Mouse (Mus musculus) kidney, postnatal 4 days (tissue): ENCODE results near the gene Phykpl.
"Not testable (repeated sequence)": the region's sequence is repeated elsewhere in the genome, so short reads cannot be mapped to it uniquely, and the experiment has no call there.

Experiments used
- DNase-seq, 2 experiments: peaks; one replicate each; pipeline ENCODE4 v3.0.0; 2021; ENCODE audit warnings: mixed read lengths in 2 of 2

The Phykpl gene

GRCm38 (mm10) chr11:51586411-51586810 lies 1.9 kb downstream of the Phykpl start:
- peak in 1 of 2 experiments; percentile 31 for DNase-seq

GRCm38 (mm10) chr11:51587059-51587458 lies 2.5 kb downstream of the Phykpl start:
- no peak for DNase-seq

- no peak for DNase-seq
These were observed 4.3 kb downstream of the Phykpl start for GRCm38 (mm10) chr11:51588833-51589232.

GRCm38 (mm10) chr11:51590002-51590401 lies 5.4 kb downstream of the Phykpl start:
- DNase-seq = no peak

GRCm38 (mm10) chr11:51591168-51591567 lies 6.6 kb downstream of the Phykpl start:
- DNase-seq = peak in 1 of 2 experiments; percentile 36

GRCm38 (mm10) chr11:51591915-51592314 lies 7.4 kb downstream of the Phykpl start:
- DNase-seq = no peak

- no peak for DNase-seq
These were observed 8.8 kb downstream of the Phykpl start for GRCm38 (mm10) chr11:51593368-51593767.

GRCm38 (mm10) chr11:51593849-51594248 lies 9.3 kb downstream of the Phykpl start:
- DNase-seq = no peak

- DNase-seq = no peak
These were observed 10.3 kb downstream of the Phykpl start for GRCm38 (mm10) chr11:51594715-51595350.

GRCm38 (mm10) chr11:51595459-51596083 lies 11.0 kb downstream of the Phykpl start:
- DNase-seq = no peak

- DNase-seq = no peak
These were observed 13.0 kb downstream of the Phykpl start for GRCm38 (mm10) chr11:51597553-51597952.

- DNase-seq = no peak
These were observed 17.7 kb downstream of the Phykpl start for GRCm38 (mm10) chr11:51602253-51602652.

- DNase-seq = peak; percentile 91 to 95
These were observed 21.3 kb downstream of the Phykpl start for GRCm38 (mm10) chr11:51605602-51606446.

GRCm38 (mm10) chr11:51606447-51607095 lies 22.0 kb downstream of the Phykpl start, which contains the start of gene Hnrnpab:
Gene Hnrnpab, minus strand, starts transcription at chr11:51606847.
- peak; percentile 95 to 97 for DNase-seq

GRCm38 (mm10) chr11:51607096-51607738 lies 22.7 kb downstream of the Phykpl start:
- DNase-seq = no peak

- DNase-seq = no peak
These were observed 24.8 kb downstream of the Phykpl start for GRCm38 (mm10) chr11:51609266-51609909.

- not testable (repeated sequence) for DNase-seq
These were observed 25.4 kb downstream of the Phykpl start for GRCm38 (mm10) chr11:51609940-51610339.

GRCm38 (mm10) chr11:51614256-51614655 lies 29.7 kb downstream of the Phykpl start:
- no peak for DNase-seq

GRCm38 (mm10) chr11:51615129-51615528 lies 30.6 kb downstream of the Phykpl start:
- DNase-seq = no peak

- peak; percentile 78 to 85 for DNase-seq
These were observed 31.0 kb downstream of the Phykpl start for GRCm38 (mm10) chr11:51615601-51616000.

GRCm38 (mm10) chr11:51616113-51616512 lies 31.6 kb downstream of the Phykpl start:
- not testable (repeated sequence) for DNase-seq

GRCm38 (mm10) chr11:51617693-51618092 lies 33.1 kb downstream of the Phykpl start:
- peak; percentile 74 to 82 for DNase-seq
